Mouse (Mus musculus) lung, postnatal 4 days (tissue): ENCODE results near the gene Gm9837.
A peak's percentile ranks its signal among the peaks of the same experiment; 100 is the strongest.

ENCODE experiments used
- DNase-seq, 2 experiments: peaks; one replicate each; pipeline ENCODE4 v3.0.0; 2021

Gene Gm9837

DNA sequence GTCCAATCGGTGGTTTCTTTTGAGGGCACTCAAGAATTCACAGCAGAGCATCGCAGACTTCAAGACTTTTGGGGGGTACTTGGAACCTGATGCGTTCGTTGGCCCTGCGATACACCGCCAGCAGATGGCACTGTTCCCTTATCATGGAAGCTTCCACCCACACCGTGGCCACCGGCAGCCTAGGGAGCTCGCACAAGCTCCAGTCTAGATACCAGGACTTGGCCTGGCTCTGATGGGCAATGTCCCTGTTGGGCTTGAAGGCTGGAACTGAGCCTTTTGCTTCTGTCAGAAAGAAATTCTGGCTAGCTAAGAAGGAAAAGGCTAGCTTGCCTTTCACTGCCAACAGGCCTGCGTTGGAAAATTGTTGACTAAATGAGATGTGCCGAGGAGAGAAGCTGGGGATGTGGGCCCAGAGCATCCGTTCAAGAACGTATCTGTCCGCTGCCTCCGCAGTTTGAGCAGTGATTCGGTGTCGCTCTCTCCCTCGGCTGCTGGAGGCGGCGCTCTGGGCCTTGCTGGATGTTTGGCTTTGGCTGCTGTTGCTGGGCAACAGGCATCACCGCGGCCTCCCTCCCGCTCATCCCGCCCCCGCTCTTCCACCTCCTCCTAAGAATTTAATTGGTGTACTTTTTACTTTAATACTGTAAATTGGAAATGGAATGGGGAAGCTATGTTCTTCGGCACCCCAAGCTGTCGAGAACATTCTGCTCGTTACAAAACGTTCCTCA, at the start of gene Gm9837:
Gene Gm9837, minus strand, starts transcription at position 512 of the 728 bp plus-strand sequence.
- DNase-seq: peak; percentile 86 to 91

DNA sequence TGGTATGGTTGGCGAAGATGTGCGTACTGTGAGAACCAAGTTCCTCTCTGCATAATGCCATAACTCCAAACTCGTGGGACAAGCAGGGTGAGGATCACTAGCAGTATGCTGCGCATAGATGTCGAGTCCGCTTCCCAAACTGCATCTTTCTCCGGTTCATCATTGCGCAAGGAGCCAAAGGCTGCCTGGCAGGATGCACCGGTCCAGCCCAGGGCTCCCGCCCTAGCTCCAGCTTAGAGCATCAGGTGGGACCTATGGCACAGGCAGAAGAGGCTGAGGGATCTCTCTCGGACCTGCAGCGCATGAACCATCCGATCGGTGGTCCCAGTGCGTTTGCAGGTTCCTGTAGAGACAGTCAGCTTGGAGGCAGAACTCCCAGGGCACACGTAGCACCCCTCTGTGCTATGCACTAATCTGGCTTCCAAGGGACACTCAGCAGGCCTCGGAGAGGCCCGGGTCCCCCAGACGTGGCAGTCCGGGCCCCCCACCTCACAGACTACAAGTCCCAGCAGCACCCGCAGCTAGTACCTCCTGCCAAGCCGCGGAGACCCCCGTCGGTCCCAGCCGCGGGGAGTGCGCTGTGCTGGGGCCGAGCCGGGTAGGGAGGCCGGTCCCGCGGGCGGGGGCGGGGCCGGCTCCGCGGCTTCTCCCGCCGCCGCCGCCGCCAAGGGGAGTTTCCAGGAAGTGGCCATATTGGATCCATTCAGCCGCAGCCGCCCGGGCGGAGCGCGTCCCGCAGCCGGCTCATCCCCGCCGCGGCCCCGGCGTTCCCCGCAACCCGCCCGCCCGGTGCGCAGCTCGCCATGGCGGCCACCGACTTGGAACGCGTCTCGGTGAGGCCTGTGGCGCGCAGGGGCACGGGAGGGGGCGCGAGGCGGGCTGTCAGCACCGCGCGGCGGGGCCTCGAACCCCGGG, 49.2 kb upstream of the Gm9837 start, which contains the start of gene Sept8:
Gene Sept8, plus strand, starts transcription at position 51 of the 915 bp plus-strand sequence.
- DNase-seq: peak; percentile 72 to 80

DNA sequence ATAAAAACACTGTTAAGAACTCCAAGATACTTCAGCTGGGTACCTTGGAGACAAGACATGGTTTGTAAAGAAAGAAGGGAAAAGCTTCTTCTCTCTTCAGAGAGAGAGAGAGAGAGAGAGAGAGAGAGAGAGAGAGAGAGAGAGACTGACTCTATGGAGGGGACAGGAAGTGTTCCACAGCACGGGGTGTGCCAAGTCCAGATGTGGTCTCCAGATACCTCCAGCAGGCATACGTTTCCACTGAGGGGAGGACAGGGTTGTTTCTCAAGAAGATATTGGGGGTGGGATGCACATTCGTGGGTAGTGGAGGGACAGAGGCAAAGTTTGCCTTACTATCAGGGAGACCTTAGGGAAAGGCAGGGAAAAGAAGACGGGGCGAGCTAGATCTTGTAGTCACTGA, 48.5 kb upstream of the Gm9837 start:
- DNase-seq: no peak

DNA sequence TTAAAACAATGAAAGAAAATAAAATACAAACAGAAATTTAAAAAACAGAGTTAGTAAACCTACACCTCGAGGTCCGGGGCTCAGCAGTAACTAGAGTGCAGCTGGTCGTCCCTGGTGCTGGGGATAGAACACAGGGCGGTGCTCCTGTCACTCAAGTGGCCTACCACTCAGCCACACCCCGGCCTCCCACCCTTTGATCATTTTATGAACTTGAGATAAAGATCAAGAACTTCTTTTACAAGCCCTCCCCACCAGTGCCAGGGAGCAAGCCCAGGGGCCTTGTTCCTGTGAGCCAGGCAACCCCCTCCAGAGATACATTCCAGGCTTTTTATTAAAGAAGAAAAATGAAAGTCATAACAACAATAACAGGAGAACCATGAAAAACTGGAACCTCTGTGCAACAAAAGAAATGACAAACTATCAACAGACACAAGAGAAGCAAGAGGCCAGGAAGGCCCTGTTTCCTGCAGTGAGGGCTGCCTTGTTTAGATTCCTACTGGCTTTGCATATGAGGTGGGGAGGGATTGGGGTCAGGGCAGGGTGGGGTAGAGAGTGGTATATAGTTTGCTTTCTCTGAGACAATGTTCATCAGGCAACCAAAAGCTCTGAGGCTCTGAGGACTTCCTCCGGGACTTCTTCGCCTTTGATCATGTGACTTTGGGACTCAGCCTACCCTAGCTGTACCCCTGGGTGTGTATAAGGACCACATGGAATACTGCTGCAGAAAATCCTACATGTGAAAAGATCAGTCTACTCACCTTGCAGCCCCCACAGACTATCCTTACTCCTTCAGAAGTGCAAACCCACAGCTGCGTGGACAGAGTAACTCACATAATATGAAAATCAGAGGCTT, 46.7 kb upstream of the Gm9837 start:
- DNase-seq: peak; percentile 35 to 58

DNA sequence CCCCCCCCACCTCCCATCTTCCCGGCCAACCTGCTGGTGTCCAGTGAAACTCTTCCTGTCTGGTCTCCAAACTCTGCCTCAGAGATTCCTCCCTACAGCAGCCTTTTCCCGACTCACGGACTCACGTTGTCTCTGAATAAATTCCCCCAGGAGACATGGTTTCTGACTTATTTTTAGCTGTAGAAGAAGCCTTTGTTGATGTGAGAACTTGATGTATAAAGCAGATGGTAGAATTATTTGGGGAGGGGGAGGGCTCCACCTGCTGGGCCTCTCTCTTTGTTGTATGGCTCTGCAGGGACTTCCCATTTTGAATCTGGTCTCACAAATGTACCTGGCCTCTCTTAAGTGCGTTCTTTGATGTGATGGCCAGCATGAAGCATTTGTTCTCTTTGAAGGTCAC, 40.1 kb upstream of the Gm9837 start:
- DNase-seq: no peak

DNA sequence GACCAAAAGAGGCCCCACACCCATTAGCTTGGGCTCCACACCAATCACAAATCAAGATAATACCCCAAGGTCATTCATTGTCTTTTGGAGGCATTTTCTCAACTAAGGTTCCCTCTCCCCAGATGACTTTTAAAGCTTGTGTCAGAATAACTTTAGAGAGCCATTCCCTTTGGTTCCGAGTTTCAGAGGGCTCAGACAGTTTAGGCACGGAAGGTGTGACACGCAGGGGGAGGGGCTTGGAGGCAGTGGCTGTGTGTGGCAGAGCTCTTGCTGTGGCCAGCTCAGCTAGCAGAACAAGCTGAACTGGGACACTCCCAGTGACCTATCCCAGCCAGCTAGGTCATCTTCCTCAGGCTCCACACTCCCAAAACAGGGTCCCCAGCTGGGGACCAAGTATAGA, 38.3 kb upstream of the Gm9837 start:
- DNase-seq: no peak

DNA sequence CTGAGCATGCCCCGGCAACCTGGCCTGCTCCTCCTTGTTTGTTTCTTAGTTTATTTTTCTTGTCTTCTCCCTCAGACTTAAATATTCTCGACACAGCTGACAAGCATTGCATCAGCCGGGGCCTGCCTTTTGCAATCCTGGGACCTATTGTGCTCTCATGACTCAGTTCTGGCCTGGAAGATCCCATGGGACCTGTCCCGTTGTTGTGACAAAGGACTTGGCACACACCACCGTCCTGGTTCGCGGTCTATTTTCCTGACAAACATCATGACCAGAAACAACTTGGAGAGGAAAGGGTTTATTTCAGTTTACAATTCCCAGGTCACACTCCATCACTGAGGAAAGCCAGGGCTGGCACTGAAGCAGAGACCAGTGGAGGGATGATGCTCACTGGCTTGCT, 37.9 kb upstream of the Gm9837 start:
- peak in 1 of 2 experiments; percentile 54 for DNase-seq

DNA sequence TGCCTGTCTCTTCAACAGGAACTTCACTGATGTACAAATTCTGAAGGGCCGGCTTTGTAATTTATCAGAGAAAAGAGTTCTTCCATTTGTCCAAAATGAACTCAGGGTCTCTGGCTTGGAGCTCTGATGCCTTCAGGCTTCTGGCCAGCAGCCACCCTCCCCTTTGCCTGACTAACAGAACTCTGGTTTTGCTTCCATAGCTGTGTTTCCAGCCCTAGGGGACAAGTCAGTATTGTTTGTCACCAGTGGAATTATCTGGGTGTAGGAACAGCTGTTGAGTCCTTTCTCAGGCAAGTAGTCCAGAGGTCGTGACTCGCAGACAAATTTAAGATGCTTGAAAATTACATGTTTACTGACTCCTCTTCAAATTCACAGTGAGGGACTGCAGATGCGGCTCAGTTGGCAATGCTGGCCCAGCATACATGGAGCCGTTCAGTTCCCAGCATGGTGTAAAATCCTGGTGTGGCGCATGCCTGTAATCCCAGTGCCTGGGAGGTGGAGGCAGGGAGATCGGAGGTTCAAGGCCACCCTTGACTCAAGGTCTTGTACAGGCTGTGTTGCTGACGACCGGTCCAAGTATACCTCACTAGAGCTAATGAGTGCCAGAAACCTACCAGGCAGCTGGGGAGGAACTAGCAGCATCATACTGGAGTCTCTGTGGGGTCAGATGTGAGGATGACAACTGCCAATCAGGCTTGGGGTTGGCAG, 37.0 kb upstream of the Gm9837 start:
- DNase-seq: no peak

DNA sequence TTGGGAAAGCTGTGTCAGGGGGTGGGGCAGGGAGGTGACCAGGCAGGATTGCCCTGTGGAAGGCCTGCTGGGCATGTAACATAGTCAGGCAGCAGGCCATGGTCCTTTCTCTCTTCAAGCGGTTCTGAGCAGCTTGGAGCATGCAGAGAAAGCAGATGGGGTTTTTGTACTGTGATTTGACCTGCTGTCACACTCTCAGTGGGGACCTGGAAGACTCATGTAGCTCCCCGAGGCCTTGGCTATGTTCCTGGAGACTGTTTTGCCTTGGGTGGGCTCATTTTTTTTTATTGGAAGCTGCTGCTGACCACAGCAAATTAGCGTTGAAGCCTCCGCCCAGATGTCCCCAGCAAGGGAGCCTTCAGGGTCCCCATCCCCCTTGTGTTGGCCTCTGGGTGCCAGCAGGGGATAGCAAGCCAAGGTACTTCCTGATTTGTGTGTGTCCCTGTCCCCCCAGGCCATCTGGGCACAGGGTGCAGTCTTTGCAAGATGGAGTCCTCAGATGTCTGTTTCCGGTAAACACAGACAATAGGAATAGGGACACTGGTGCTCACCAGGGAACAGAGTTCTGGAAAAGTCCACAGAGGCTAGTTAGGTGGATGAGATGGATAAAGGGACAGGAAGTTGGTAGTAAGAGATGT, 34.9 kb upstream of the Gm9837 start:
- no peak for DNase-seq

DNA sequence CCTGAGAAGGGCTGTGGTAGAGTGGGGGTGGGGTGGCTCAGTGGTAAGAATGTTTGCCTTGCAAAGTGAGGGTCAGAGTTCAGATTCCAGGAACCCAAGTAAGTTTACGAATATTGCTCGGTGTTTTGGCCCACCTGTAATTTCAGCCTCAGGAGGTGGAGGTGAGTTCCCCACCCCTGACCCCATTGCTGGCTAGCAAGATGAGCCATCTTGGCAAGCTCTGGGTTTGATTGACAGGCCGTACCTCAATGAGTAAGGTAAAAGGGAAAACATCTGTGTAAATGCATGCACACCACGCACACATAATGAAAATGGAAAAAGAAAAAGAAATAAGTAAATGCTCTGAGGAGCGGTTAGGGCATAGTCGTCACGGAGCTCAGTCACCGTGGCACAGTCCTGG, 34.1 kb upstream of the Gm9837 start:
- DNase-seq: no peak

DNA sequence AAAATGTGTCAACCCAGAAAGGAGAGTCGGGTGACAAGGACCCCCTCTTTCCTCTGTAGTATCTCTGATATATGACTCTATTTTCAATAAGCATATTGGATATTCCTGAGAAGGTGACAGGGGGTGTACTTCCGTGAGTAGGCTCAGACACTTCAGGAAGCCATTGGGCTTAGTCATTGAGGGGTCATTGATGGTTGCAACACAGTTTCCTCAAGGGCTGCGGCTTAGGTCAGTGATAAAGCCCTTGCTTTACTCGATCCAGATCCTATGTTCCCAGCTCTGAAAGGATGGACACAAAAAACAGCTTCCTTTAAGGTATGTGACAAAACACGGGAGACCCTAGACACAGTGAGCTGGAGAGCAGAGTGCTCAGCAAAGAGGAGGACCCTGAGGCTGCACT, 33.5 kb upstream of the Gm9837 start:
- no peak for DNase-seq

DNA sequence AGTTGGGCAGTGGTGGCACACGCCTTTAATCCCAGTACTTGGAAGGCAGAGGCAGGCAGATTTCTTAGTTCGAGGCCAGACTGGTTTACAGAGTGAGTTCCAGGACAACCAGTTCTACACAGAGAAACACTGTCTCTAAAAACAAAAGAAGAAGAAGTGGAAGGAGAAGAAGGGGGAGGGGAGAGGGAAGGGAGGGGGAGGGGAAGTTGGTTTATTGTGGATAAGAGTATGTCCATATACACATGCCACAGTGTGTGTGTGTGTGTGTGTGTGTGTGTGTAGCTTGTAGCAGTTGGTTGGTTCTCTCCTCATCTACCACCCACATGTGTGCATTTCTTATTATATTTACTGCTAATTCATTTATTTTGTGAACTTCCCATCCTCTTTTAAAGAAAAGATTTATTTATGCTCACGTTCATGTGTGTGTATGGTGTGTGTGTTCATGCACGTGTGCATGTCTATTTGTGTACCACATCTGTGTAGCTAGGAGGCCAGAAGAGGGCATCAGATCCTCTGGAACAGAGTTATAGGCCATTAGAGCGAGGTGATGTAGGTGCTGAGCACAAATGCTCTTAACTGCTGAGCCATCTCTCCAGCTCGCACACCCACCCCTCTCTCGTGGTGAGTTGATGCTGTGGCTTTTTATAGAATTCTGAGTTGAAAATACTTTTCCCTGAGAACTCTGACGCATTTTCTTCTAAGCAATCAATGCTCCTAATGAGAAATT, 31.9 kb upstream of the Gm9837 start:
- no peak for DNase-seq

DNA sequence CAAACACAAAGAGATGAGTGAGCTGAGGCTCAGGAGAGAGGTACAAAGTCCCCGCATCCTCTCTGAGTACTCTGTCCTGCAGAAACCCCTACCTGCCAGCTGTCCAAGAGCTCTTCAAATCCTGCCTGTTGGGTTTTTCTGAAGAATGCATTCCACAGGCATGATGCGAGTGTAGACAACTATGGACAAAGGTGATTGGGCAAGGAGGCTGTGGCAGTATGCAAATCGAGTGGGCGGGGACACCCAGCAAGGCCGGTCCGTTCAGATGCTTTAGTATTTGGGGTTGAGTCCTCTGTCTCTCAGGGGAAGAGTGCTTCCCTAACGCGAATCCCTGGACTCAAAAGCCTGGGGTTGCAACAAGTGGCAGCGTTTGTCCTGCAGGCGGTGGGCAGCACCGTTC, 30.3 kb upstream of the Gm9837 start:
- peak; percentile 67 to 80 for DNase-seq

DNA sequence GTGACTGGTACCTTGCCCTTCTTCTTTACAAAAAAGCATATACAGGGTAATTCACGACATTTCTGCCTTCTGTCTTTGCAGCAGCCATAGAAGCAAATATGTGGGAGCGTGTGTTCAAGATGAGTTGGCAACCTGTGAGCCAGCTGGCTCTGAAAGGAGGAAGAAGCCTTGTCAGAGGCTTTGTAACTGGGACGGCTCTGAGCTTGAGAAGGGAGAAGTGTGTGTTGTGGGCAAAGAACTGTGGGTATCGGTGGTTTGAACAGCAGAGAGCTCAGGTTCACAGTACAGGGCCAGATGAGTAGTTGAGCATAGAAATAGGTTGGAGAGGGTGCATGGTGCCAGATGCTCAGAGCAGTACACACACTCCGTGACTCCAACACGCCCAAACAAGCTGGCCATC, 26.7 kb upstream of the Gm9837 start:
- no peak for DNase-seq

DNA sequence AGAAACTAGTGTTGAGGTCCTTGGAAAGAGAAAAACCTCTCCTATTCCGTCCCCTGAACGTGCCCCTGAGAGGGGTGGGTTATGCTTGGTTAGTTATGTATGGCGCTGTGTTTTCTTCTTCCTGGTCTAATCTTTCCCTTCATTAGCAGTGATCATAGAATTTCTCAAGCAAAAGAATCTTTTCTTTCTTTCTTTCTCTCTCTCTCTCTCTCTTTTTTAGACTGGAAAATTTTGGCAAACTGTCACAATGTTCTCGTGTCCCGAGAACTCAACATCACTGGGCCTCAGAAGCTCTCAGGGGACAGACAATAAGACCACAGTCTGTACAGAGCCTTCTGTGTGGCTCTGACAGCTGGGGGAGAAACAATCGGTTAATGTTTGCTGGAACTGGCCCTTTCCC, 25.1 kb upstream of the Gm9837 start:
- DNase-seq: no peak

DNA sequence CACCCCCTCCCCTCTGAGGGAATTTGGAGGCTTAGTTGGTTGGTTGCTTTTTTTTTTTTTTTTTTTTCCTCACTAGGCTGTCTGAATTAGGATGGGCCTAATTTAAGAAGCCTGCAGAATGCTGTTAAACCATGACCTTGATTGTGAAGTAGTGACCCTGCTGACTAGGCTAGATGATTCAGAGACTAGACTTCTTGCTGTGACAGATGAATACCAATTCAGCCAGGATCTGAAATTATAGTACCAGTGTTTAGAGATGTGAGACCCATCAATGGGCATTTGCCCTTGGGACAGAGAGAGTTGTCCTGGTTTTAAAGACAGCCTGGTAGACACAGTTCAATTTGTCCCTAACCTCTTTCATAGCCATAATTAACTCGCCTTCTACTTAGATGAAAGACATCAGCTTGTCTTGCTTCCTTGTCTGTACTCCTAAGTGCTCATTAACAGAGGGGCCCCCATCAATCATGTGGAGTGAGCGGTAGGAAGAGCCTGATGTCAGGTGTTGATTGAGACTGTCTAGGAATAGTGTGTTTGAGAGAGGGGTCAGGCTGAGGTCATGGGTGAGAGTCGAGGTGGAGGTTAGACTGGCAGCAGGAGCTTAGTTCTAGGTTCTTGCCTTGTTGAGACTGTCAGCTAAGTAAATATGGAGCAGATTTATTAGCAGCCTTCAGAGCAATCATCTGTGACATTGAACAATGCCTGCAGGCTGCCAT, 23.1 kb upstream of the Gm9837 start:
- DNase-seq: no peak

DNA sequence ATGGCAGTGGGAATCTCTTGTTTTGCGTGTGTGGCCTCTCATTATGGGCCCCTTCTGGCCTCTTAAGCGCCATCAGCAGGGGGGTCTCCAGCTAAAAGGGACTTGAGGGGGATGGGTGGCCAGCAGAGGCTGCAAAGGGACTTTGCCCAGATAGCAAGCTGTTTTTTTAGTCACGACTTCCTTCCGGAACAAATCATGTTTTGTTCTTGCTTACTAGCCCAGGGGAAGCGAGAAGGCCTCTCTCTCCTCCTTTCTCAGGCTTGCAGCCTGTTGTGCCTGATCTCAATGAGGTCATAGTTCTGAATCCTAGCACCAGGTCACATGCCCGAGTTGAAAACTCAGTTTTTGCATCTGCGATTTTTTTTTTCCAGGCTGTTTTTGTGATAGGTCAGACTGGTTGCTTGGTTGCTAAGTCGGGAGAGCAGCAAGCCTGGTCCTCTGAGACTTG, 21.7 kb upstream of the Gm9837 start:
- no peak for DNase-seq

DNA sequence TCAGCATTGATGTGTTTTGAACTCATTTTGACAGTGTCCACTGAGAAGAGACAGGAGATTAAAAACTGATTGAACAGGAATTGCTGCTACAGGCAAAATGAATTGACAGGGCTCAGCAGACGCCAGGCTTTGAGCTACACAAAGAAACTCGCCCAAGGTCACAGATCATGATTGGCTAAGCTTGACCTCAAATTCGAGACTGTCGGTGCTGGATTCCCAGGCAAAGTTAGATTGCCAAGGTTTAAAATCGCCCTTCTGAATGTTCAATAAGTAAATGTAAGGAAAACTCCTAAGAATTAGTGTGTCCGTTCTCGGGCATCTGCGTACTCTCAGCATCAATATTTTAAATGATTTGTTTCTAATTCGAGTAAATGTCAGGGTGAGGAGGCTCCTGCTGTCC, 19.1 kb upstream of the Gm9837 start:
- no peak for DNase-seq

DNA sequence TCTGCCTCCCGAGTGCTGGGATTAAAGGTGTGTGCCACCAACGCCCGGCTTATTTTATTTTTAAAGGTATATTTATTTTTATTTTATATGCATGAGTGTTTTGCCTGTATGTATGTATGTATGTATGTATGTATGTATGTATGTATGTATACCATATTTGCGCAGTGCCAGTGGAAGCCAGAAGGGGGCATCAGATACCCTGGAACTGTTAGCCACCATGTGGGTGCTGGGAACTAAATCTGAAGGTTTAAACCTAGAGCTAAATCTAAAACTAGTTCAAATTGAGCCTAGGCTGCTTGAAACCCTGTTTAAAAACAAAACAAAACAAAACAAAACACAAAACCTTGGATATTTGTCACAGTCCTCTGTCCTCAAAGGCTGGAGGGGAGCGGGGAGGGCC, 18.7 kb upstream of the Gm9837 start:
- no peak for DNase-seq

DNA sequence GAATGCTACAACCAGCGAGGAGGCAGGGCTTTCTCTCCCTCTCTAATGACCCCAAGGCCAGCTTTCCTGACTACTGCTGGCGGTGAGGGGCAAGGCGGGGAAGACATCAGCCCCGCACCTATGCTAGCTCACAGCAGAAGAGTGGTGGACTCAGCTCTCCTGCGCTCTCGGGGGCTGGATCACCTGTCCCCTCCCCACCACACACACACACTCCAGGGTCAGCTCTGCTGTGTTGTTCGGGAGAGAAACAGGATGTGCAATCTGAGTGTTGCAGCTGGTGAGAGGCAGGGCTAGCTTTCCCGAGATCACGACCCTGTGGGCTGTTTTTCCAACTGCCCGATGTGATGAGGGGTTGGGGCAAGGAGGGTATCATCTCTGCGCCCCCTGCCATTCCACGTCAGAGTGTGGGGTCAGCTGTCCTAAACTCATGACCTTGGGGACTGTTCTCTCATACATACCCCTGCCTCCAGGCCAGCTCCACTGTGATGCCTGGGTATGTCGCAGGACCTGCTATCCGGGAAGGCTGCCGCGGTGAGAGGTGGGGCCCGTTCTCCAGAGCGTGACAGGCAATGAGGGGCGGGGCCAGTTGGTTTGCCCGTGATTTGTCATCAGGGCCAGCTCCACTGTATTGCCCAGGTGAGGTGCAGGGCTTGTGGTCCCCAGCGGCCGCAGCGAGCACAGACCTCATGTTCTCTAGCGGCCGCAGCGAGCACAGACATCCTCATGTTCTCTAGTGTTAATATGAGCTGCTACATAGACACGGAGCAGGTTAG, 16.7 kb upstream of the Gm9837 start:
- DNase-seq: peak in 1 of 2 experiments; percentile 42
